Mouse (Mus musculus): ENCODE measurements around the gene Ift20. TPM values are rescaled to one million over a fixed set of nuclear protein-coding genes. Genes with fewer than 3 reads are reported as not detected.
"Not testable (repeated sequence)": the region's sequence is repeated elsewhere in the genome, so short reads cannot be mapped to it uniquely, and the experiment has no call there.

The Ift20 gene
- polyA plus RNA-seq, 1 experiment: 56.8 TPM

- TF ChIP-seq CTCF (IDR thresholded peaks at IDR 0.05; ENCODE audit: borderline replicate concordance, insufficient read depth, low read length): no peak
- TF ChIP-seq POLR2A (IDR thresholded peaks at IDR 0.05; ENCODE audit: low read depth, low read length): no peak
- peaks cover 13% of the 10 kb centered on the region for H3K4me1 ChIP-seq (ENCODE audit: control insufficient read depth, insufficient read depth, low read length)
- no peak overlapping the region for H3K27ac ChIP-seq (ENCODE audit: insufficient read depth, low read length)
- no peak overlapping the region for H3K4me3 ChIP-seq (ENCODE audit: insufficient read depth, low read length)
Observed at GRCm38 (mm10) chr11:78574975-78575374, 38.8 kb downstream of the Ift20 start.

- Histone ChIP-seq H3K4me3 (ENCODE audit: insufficient read depth, low read length) (no peak overlapping the region), H3K4me1 (ENCODE audit: control insufficient read depth, insufficient read depth, low read length) (no peaks in the 10 kb centered on the region), H3K27ac (ENCODE audit: insufficient read depth, low read length) (no peak overlapping the region)
- TF ChIP-seq POLR2A (IDR thresholded peaks at IDR 0.05; ENCODE audit: low read depth, low read length) (no peak), CTCF (IDR thresholded peaks at IDR 0.05; ENCODE audit: borderline replicate concordance, insufficient read depth, low read length) (no peak)
Observed at GRCm38 (mm10) chr11:78582848-78583247, 46.7 kb downstream of the Ift20 start.

- no peak for TF ChIP-seq POLR2A (IDR thresholded peaks at IDR 0.05; ENCODE audit: low read depth, low read length)
- TF ChIP-seq CTCF (IDR thresholded peaks at IDR 0.05; ENCODE audit: borderline replicate concordance, insufficient read depth, low read length): no peak
- H3K27ac ChIP-seq (ENCODE audit: insufficient read depth, low read length): no peak overlapping the region
- H3K4me3 ChIP-seq (ENCODE audit: insufficient read depth, low read length): no peak overlapping the region
- H3K4me1 ChIP-seq (ENCODE audit: control insufficient read depth, insufficient read depth, low read length): no peaks in the 10 kb centered on the region
Observed at GRCm38 (mm10) chr11:78586099-78586498, 49.9 kb downstream of the Ift20 start.

DNA sequence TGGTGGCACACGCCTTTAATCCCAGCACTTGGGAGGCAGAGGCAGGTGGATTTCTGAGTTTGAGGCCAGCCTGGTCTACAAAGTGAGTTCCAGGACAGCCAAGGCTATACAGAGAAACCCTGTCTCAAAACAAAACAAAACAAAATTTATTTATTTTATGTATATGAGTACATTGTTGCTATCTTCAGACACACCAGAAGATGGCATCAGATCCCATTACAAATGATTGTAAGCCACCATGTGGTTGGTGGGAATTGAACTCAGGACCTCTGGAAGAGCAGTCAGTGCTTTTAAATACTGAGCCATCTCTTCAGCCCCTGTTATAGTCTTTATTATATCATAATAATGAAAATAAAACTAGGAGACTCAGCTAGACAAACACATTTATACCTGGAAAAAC is 51.5 kb downstream of the Ift20 start:
- H3K4me3 ChIP-seq (ENCODE audit: insufficient read depth, low read length); H3K4me1 ChIP-seq (ENCODE audit: control insufficient read depth, insufficient read depth, low read length); H3K27ac ChIP-seq (ENCODE audit: insufficient read depth, low read length): not testable (repeated sequence)

Other genes starting within 250 kb of the Ift20 start
- gene BC030499, start 245.5 kb upstream of the Ift20 start, polyA plus RNA-seq (2011; ENCODE audit: insufficient read length, low read depth, missing spikeins): 0.45 and 0.63 TPM in 2 replicates
- 22.6 and 35.1 TPM in 2 replicates for gene Spag5, start 234.8 kb upstream of the Ift20 start, polyA plus RNA-seq (2011; ENCODE audit: insufficient read length, low read depth, missing spikeins)
- gene Aldoc, start 213.4 kb upstream of the Ift20 start, polyA plus RNA-seq (2011; ENCODE audit: insufficient read length, low read depth, missing spikeins): 2.8 and 5.3 TPM in 2 replicates
- gene Pigs, start 207.9 kb upstream of the Ift20 start, polyA plus RNA-seq (2011; ENCODE audit: insufficient read length, low read depth, missing spikeins): 62.1 and 65.0 TPM in 2 replicates
- 14.4 and 19.2 TPM in 2 replicates for gene Unc119, start 192.9 kb upstream of the Ift20 start, polyA plus RNA-seq (2011; ENCODE audit: insufficient read length, low read depth, missing spikeins)
- 0.15 TPM in 1 of 2 replicates, not detected in the other for gene Foxn1, start 149.8 kb upstream of the Ift20 start, polyA plus RNA-seq (2011; ENCODE audit: insufficient read length, low read depth, missing spikeins)
- not detected in 2 replicates for gene Slc13a2, start 114.1 kb upstream of the Ift20 start, polyA plus RNA-seq (2011; ENCODE audit: insufficient read length, low read depth, missing spikeins)
- 4.3 and 6.5 TPM in 2 replicates for gene Slc46a1, start 70.7 kb upstream of the Ift20 start, polyA plus RNA-seq (2011; ENCODE audit: insufficient read length, low read depth, missing spikeins)
- gene Sarm1, start 38.6 kb upstream of the Ift20 start, polyA plus RNA-seq (2011; ENCODE audit: insufficient read length, low read depth, missing spikeins): 0.33 and 0.97 TPM in 2 replicates
- not detected in 2 replicates for gene Vtn, start 37.3 kb upstream of the Ift20 start, polyA plus RNA-seq (2011; ENCODE audit: insufficient read length, low read depth, missing spikeins)
- not detected in 2 replicates for gene Sebox, start 32.9 kb upstream of the Ift20 start, polyA plus RNA-seq (2011; ENCODE audit: insufficient read length, low read depth, missing spikeins)
- 16.6 and 19.5 TPM in 2 replicates for gene Tmem199, start 24.2 kb upstream of the Ift20 start, polyA plus RNA-seq (2011; ENCODE audit: insufficient read length, low read depth, missing spikeins)
- 61.9 and 68.9 TPM in 2 replicates for gene Poldip2, start 24.2 kb upstream of the Ift20 start, polyA plus RNA-seq (2011; ENCODE audit: insufficient read length, low read depth, missing spikeins)
- 78.3 and 92.0 TPM in 2 replicates for gene Tnfaip1, start within 50 bp of the Ift20 start, polyA plus RNA-seq (2011; ENCODE audit: insufficient read length, low read depth, missing spikeins)
- gene Tmem97, start 14.4 kb downstream of the Ift20 start, polyA plus RNA-seq (2011; ENCODE audit: insufficient read length, low read depth, missing spikeins): 63.5 and 69.6 TPM in 2 replicates
- gene Nlk, start 161.0 kb downstream of the Ift20 start, polyA plus RNA-seq (2011; ENCODE audit: insufficient read length, low read depth, missing spikeins): 13.5 and 13.8 TPM in 2 replicates
- gene Ccnq, start 215.4 kb downstream of the Ift20 start, polyA plus RNA-seq (2011; ENCODE audit: insufficient read length, low read depth, missing spikeins): 14.7 and 16.2 TPM in 2 replicates